Mouse (Mus musculus): ENCODE results near the gene Gapdh. TPM values are rescaled to one million over a fixed set of nuclear protein-coding genes. Genes with fewer than 3 reads are reported as not detected.
"Not testable (repeated sequence)": the region's sequence is repeated elsewhere in the genome, so short reads cannot be mapped to it uniquely, and the experiment has no call there.

Gapdh gene
- polyA plus RNA-seq, 1 experiment from 2014 or later, result 1,103 TPM

- not testable (repeated sequence) for H3K4me2 ChIP-seq (replicated peaks; ENCODE audit: low read depth); H3K9ac ChIP-seq (ENCODE audit: low read length); H3K27me3 ChIP-seq (ENCODE audit: control insufficient read depth, insufficient read depth, low read length); H3K27ac ChIP-seq (replicated peaks); ATAC-seq (ENCODE audit: low FRiP score, low TSS enrichment); H3K9me3 ChIP-seq (ENCODE audit: control insufficient read depth, low read length); H3K4me1 ChIP-seq (replicated peaks; ENCODE audit: control insufficient read depth, insufficient read depth); H3K36me3 ChIP-seq (ENCODE audit: control insufficient read depth, insufficient read depth, low read length); H3K4me3 ChIP-seq (ENCODE audit: low read depth, low read length)
- WGBS, result 2% methylated on average over 3 of the region's 5 CpGs
- peak; percentile 75 for TF ChIP-seq CTCF (IDR thresholded peaks at IDR 0.05; ENCODE audit: low read depth)
- peak; percentile 80 for DNase-seq (ENCODE audit: low spot score)
These were observed 4.3 kb downstream of the Gapdh start for GRCm38 (mm10) chr6:125161971-125162370.

GRCm38 (mm10) chr6:125160854-125161760 is 5.2 kb downstream of the Gapdh start:
- H3K27me3 ChIP-seq (ENCODE audit: control insufficient read depth, insufficient read depth, low read length), result no peaks in the 10 kb centered on the region
- DNase-seq (ENCODE audit: low spot score) (peak; percentile 56), ATAC-seq (ENCODE audit: low FRiP score, low TSS enrichment) (no peak)
- peak overlapping the region; percentile 78 for H3K27ac ChIP-seq (replicated peaks)
- no peak overlapping the region for H3K4me2 ChIP-seq (replicated peaks; ENCODE audit: low read depth)
- H3K4me1 ChIP-seq (replicated peaks; ENCODE audit: control insufficient read depth, insufficient read depth), result peaks cover 5% of the 10 kb centered on the region
- H3K9me3 ChIP-seq (ENCODE audit: control insufficient read depth, low read length), result no peaks in the 10 kb centered on the region
- no peak overlapping the region for H3K9ac ChIP-seq (ENCODE audit: low read length)
- no peak for TF ChIP-seq CTCF (IDR thresholded peaks at IDR 0.05; ENCODE audit: low read depth)
- TF ChIP-seq EP300 (optimal IDR thresholded peaks at IDR 0.05), result no peak
- H3K36me3 ChIP-seq (ENCODE audit: control insufficient read depth, insufficient read depth, low read length), result peaks cover 7% of the 10 kb centered on the region
- H3K4me3 ChIP-seq (ENCODE audit: low read depth, low read length), result no peak overlapping the region
- WGBS, result 21% methylated on average over 22 of the region's 22 CpGs

- Histone ChIP-seq H3K9ac (ENCODE audit: low read length) (no peak overlapping the region), H3K27me3 (ENCODE audit: control insufficient read depth, insufficient read depth, low read length) (no peaks in the 10 kb centered on the region), H3K9me3 (ENCODE audit: control insufficient read depth, low read length) (no peaks in the 10 kb centered on the region), H3K4me1 (replicated peaks; ENCODE audit: control insufficient read depth, insufficient read depth) (peaks cover 5% of the 10 kb centered on the region), H3K4me2 (replicated peaks; ENCODE audit: low read depth) (no peak overlapping the region), H3K27ac (replicated peaks) (peak overlapping the region; percentile 78; the same call in 1 of the 2 replicates), H3K36me3 (ENCODE audit: control insufficient read depth, insufficient read depth, low read length) (peaks cover 7% of the 10 kb centered on the region), H3K4me3 (ENCODE audit: low read depth, low read length) (no peak overlapping the region)
- no peak for DNase-seq (ENCODE audit: low spot score)
- TF ChIP-seq EP300 (optimal IDR thresholded peaks at IDR 0.05), result no peak
- no peak for ATAC-seq (ENCODE audit: low FRiP score, low TSS enrichment)
- 66% methylated on average over 10 of the region's 10 CpGs for WGBS
These were observed 5.8 kb downstream of the Gapdh start for GRCm38 (mm10) chr6:125160558-125160853.

- no peak overlapping the region for H3K27ac ChIP-seq (replicated peaks)
- TF ChIP-seq EP300 (optimal IDR thresholded peaks at IDR 0.05) (no peak), CTCF (IDR thresholded peaks at IDR 0.05; ENCODE audit: low read depth) (no peak)
- H3K36me3 ChIP-seq (ENCODE audit: control insufficient read depth, insufficient read depth, low read length), result peaks cover 7% of the 10 kb centered on the region
- H3K27me3 ChIP-seq (ENCODE audit: control insufficient read depth, insufficient read depth, low read length), result no peaks in the 10 kb centered on the region
- no peak overlapping the region for H3K9ac ChIP-seq (ENCODE audit: low read length)
- no peaks in the 10 kb centered on the region for H3K9me3 ChIP-seq (ENCODE audit: control insufficient read depth, low read length)
- no peak overlapping the region for H3K4me2 ChIP-seq (replicated peaks; ENCODE audit: low read depth)
- no peak overlapping the region for H3K4me3 ChIP-seq (ENCODE audit: low read depth, low read length)
- no peak for DNase-seq (ENCODE audit: low spot score)
- ATAC-seq (ENCODE audit: low FRiP score, low TSS enrichment), result no peak
- WGBS, result 72% methylated on average over 7 of the region's 7 CpGs
- H3K4me1 ChIP-seq (replicated peaks; ENCODE audit: control insufficient read depth, insufficient read depth), result peaks cover 5% of the 10 kb centered on the region
These were observed 6.3 kb downstream of the Gapdh start for GRCm38 (mm10) chr6:125159773-125160557.

GRCm38 (mm10) chr6:125158944-125159492 is 7.2 kb downstream of the Gapdh start:
- no peak overlapping the region for H3K27ac ChIP-seq (replicated peaks)
- no peak overlapping the region for H3K9ac ChIP-seq (ENCODE audit: low read length)
- peaks cover 7% of the 10 kb centered on the region for H3K36me3 ChIP-seq (ENCODE audit: control insufficient read depth, insufficient read depth, low read length)
- no peaks in the 10 kb centered on the region for H3K27me3 ChIP-seq (ENCODE audit: control insufficient read depth, insufficient read depth, low read length)
- TF ChIP-seq EP300 (optimal IDR thresholded peaks at IDR 0.05) (no peak), CTCF (IDR thresholded peaks at IDR 0.05; ENCODE audit: low read depth) (no peak)
- no peak overlapping the region for H3K4me2 ChIP-seq (replicated peaks; ENCODE audit: low read depth)
- ATAC-seq (ENCODE audit: low FRiP score, low TSS enrichment) (no peak), DNase-seq (ENCODE audit: low spot score) (no peak)
- 76% methylated on average over 15 of the region's 15 CpGs for WGBS
- no peak overlapping the region for H3K4me3 ChIP-seq (ENCODE audit: low read depth, low read length)
- H3K9me3 ChIP-seq (ENCODE audit: control insufficient read depth, low read length), result no peaks in the 10 kb centered on the region
- H3K4me1 ChIP-seq (replicated peaks; ENCODE audit: control insufficient read depth, insufficient read depth), result peaks cover 4% of the 10 kb centered on the region

Measured in stomach, postnatal 0 days (tissue).